Mouse (Mus musculus) retina, embryonic 14.5 days (tissue): ENCODE results near the gene Rps27.

ENCODE experiments used
- DNase-seq: peaks from one replicate; pipeline ENCODE4 v3.0.0-alpha.2; 2015; ENCODE audit warnings: low spot score

Rps27 gene

GRCm38 (mm10) chr3:90183581-90183980 lies 29.9 kb downstream of the Rps27 start:
- no peak for DNase-seq

GRCm38 (mm10) chr3:90179566-90179965 lies 33.9 kb downstream of the Rps27 start:
- no peak for DNase-seq
